Mouse (Mus musculus): ENCODE measurements around the gene Bicdl2.

GRCm38 (mm10) chr17:23717003-23717402, 56.7 kb downstream of the Bicdl2 start:
- TF ChIP-seq GATA1 (IDR thresholded peaks at IDR 0.05; ENCODE audit: borderline replicate concordance, low read length) (no peak), TAL1 (conservative IDR thresholded peaks at IDR 0.05; ENCODE audit: low read depth, low read length) (no peak), CTCF (IDR thresholded peaks at IDR 0.05; ENCODE audit: low read depth, low read length) (no peak), POLR2AphosphoS5 (IDR thresholded peaks at IDR 0.05; ENCODE audit: insufficient replicate concordance, low read depth, low read length) (no peak), GATA2 (IDR thresholded peaks at IDR 0.05; ENCODE audit: borderline replicate concordance, low read depth, low read length) (no peak)
